Mouse (Mus musculus) liver, postnatal 0 days (tissue): ENCODE measurements around the gene Ldhal6b.

Experiments used
- CTCF ChIP-seq: sonication (generic); IDR thresholded peaks from 2 replicates; pipeline ENCODE4 v1.5.1; 2016; ENCODE audit warnings: antibody characterized with exemption, low read depth
- EP300 ChIP-seq: IDR thresholded peaks from 2 replicates; pipeline ENCODE4 v1.6.1; 2016; ENCODE audit warnings: antibody characterized with exemption, low read depth, mild to moderate bottlenecking

GRCm38 (mm10) chr17:5371032-5371431 lies 47.5 kb downstream of the Ldhal6b start:
- TF ChIP-seq EP300 (no peak), CTCF (no peak)
